Mouse (Mus musculus) MEL (cell line): Measurements from ENCODE around the gene Gm45623. TPM values are rescaled to one million over a fixed set of nuclear protein-coding genes. Genes with fewer than 3 reads are reported as not detected.

ENCODE experiments used
- DNase-seq: peaks from one replicate; pipeline ENCODE4 v3.0.0; 2011; ENCODE audit warnings: low read depth, low spot score
- H3K27ac ChIP-seq: 2 replicates; pipeline ENCODE4 v1.5.1; 2012; ENCODE audit warnings: low read depth, mild to moderate bottlenecking, control low read depth, low read length, moderate library complexity; ENCODE audit not compliant: control insufficient read depth
- H3K27me3 ChIP-seq, 2 experiments: fragments of 150-350 bp in 1 of 2; sonication (generic) in 1 of 2; 2 replicates each; pipeline ENCODE4 v1.6.1; 2012; ENCODE audit warnings: low read length in 2 of 2, mild to moderate bottlenecking in 2 of 2, improper control_type of control experiment in 1 of 2, moderate library complexity in 1 of 2; ENCODE audit not compliant: insufficient read depth in 2 of 2, control insufficient read depth in 1 of 2
- H3K36me3 ChIP-seq, 2 experiments: 2 replicates each; pipeline ENCODE4 v1.6.1; 2012 to 2014; ENCODE audit warnings: low read length in 2 of 2, improper control_type of control experiment in 1 of 2, inconsistent platforms in 1 of 2, mild to moderate bottlenecking in 1 of 2; ENCODE audit not compliant: insufficient read depth in 2 of 2, control insufficient read depth in 1 of 2
- H3K4me1 ChIP-seq, 2 experiments: fragments of 150-350 bp in 1 of 2; sonication (generic) in 1 of 2; 2 replicates each; pipeline ENCODE4 v1.6.1; 2012; ENCODE audit warnings: low read length in 2 of 2, improper control_type of control experiment in 1 of 2, mild to moderate bottlenecking in 1 of 2; ENCODE audit not compliant: insufficient read depth in 2 of 2, control insufficient read depth in 1 of 2
- H3K4me3 ChIP-seq, 2 experiments: fragments of 150-350 bp in 1 of 2; sonication (generic) in 1 of 2; 2 replicates each; pipeline ENCODE4 v1.5.1; 2012; ENCODE audit warnings: low read depth in 2 of 2, low read length in 2 of 2, mild to moderate bottlenecking in 2 of 2, moderate library complexity in 2 of 2, control low read depth in 1 of 2, improper control_type of control experiment in 1 of 2; ENCODE audit not compliant: control insufficient read depth in 1 of 2, insufficient read depth in 1 of 2
- H3K79me2 ChIP-seq: 2 replicates; pipeline ENCODE4 v1.6.1; 2012; ENCODE audit warnings: mild to moderate bottlenecking, low read length, moderate library complexity; ENCODE audit not compliant: control insufficient read depth, poor library complexity, insufficient read depth
- H3K9ac ChIP-seq: 2 replicates; pipeline ENCODE4 v1.6.1; 2012; ENCODE audit warnings: low read depth, mild to moderate bottlenecking, control low read depth, low read length, moderate library complexity; ENCODE audit not compliant: control insufficient read depth, poor library complexity, severe bottlenecking
- H3K9me3 ChIP-seq: fragments of 150-350 bp; sonication (generic); replicated peaks from 2 replicates; pipeline ENCODE4 v1.6.1; 2012; ENCODE audit warnings: mild to moderate bottlenecking, low read length, improper control_type of control experiment, moderate library complexity; ENCODE audit not compliant: insufficient read depth
- E2F4 ChIP-seq: IDR thresholded peaks from 2 replicates; pipeline ENCODE4 v1.6.1; 2011; ENCODE audit warnings: low read depth, low read length, improper control_type of control experiment, borderline replicate concordance
- EP300 ChIP-seq, 2 experiments: IDR thresholded peaks; 2 replicates each; pipeline ENCODE4 v1.6.1; 2011; ENCODE audit warnings: improper control_type of control experiment in 2 of 2, low read length in 2 of 2, low read depth in 1 of 2, mild to moderate bottlenecking in 1 of 2
- ETS1 ChIP-seq: IDR thresholded peaks from 2 replicates; pipeline ENCODE4 v1.6.1; 2012; ENCODE audit warnings: low read depth, mild to moderate bottlenecking, inconsistent platforms, low read length, improper control_type of control experiment, moderate library complexity
- GABPA ChIP-seq: IDR thresholded peaks from 2 replicates; pipeline ENCODE4 v1.6.1; 2012; ENCODE audit warnings: low read depth, mild to moderate bottlenecking, inconsistent platforms, low read length, improper control_type of control experiment, moderate library complexity
- GATA1 ChIP-seq: IDR thresholded peaks from 2 replicates; pipeline ENCODE4 v1.6.1; 2011; ENCODE audit warnings: low read depth, low read length, improper control_type of control experiment
- MAFK ChIP-seq: IDR thresholded peaks from 2 replicates; pipeline ENCODE4 v1.6.1; 2011; ENCODE audit warnings: low read depth, mild to moderate bottlenecking, low read length, improper control_type of control experiment, borderline replicate concordance
- MAX ChIP-seq: IDR thresholded peaks from 2 replicates; pipeline ENCODE4 v1.6.1; 2011; ENCODE audit warnings: low read length, improper control_type of control experiment
- MAZ ChIP-seq: IDR thresholded peaks from 2 replicates; pipeline ENCODE4 v1.6.1; 2012; ENCODE audit warnings: low read depth, mild to moderate bottlenecking, inconsistent platforms, low read length, improper control_type of control experiment
- MYB ChIP-seq: IDR thresholded peaks from 2 replicates; pipeline ENCODE4 v1.6.1; 2011; ENCODE audit warnings: mild to moderate bottlenecking, low read depth, low read length, improper control_type of control experiment
- MYC ChIP-seq: IDR thresholded peaks from 2 replicates; pipeline ENCODE4 v1.6.1; 2011; ENCODE audit warnings: low read depth, mild to moderate bottlenecking, low read length, improper control_type of control experiment, moderate library complexity
- NELFE ChIP-seq: IDR thresholded peaks from 2 replicates; pipeline ENCODE4 v1.6.1; 2011; ENCODE audit warnings: low read depth, low read length, improper control_type of control experiment
- POLR2A ChIP-seq, 2 experiments: IDR thresholded peaks; 2 replicates each; pipeline ENCODE4 v1.6.1; 2011 to 2012; ENCODE audit warnings: low read length in 2 of 2, mild to moderate bottlenecking in 2 of 2, control low read depth in 1 of 2, improper control_type of control experiment in 1 of 2, low read depth in 1 of 2, moderate library complexity in 1 of 2; ENCODE audit not compliant: control insufficient read depth in 1 of 2, insufficient read depth in 1 of 2, poor library complexity in 1 of 2
- POLR2AphosphoS2 ChIP-seq: IDR thresholded peaks from 2 replicates; pipeline ENCODE4 v1.6.1; 2011; ENCODE audit warnings: low read length, improper control_type of control experiment
- POLR2AphosphoS5 ChIP-seq: IDR thresholded peaks from 2 replicates; pipeline ENCODE4 v1.6.1; 2012; ENCODE audit warnings: low read depth, borderline replicate concordance, mild to moderate bottlenecking, inconsistent platforms, low read length, moderate library complexity, mixed read lengths
- RAD21 ChIP-seq: IDR thresholded peaks from 2 replicates; pipeline ENCODE4 v1.6.1; 2011; ENCODE audit warnings: mild to moderate bottlenecking, low read depth, low read length, improper control_type of control experiment
- RCOR1 ChIP-seq: IDR thresholded peaks from 2 replicates; pipeline ENCODE4 v1.6.1; 2012; ENCODE audit warnings: low read depth, mild to moderate bottlenecking, inconsistent platforms, low read length, improper control_type of control experiment
- SIN3A ChIP-seq: IDR thresholded peaks from 2 replicates; pipeline ENCODE4 v1.6.1; 2012; ENCODE audit warnings: low read length, improper control_type of control experiment, inconsistent platforms
- UBTF ChIP-seq: IDR thresholded peaks from 2 replicates; pipeline ENCODE4 v1.6.1; 2012; ENCODE audit warnings: low read depth, mild to moderate bottlenecking, inconsistent platforms, low read length, improper control_type of control experiment, moderate library complexity, borderline replicate concordance; ENCODE audit not compliant: insufficient read depth
- USF1 ChIP-seq: IDR thresholded peaks from 2 replicates; pipeline ENCODE4 v1.6.1; 2014; ENCODE audit warnings: low read depth, mild to moderate bottlenecking, inconsistent platforms, low read length, improper control_type of control experiment, moderate library complexity
- USF2 ChIP-seq, 2 experiments: IDR thresholded peaks; 2 replicates each; pipeline ENCODE4 v1.6.1; 2011 to 2012; ENCODE audit warnings: improper control_type of control experiment in 2 of 2, low read length in 2 of 2, borderline replicate concordance in 1 of 2, inconsistent platforms in 1 of 2, low read depth in 1 of 2, mild to moderate bottlenecking in 1 of 2; ENCODE audit not compliant: insufficient read depth in 1 of 2
- ZC3H11A ChIP-seq: IDR thresholded peaks from 2 replicates; pipeline ENCODE4 v1.6.1; 2012; ENCODE audit warnings: low read depth, mild to moderate bottlenecking, inconsistent platforms, low read length, improper control_type of control experiment
- ZMIZ1 ChIP-seq: IDR thresholded peaks from 2 replicates; pipeline ENCODE4 v1.6.1; 2012; ENCODE audit warnings: low read depth, mild to moderate bottlenecking, inconsistent platforms, low read length, improper control_type of control experiment, moderate library complexity
- polyA plus RNA-seq, 2 experiments: library from polyadenylated mRNA; stranded (reverse) in 1 of 2; unstranded in 1 of 2; fragments of >175 nt in 1 of 2; fragments of >200 nt in 1 of 2; gene quantifications; 2 replicates each; pipeline versions ENCODE4 v1.2.1 to v1.2.4; 2012; ENCODE audit warnings: low replicate concordance in 2 of 2, low read depth in 1 of 2; ENCODE audit not compliant: insufficient read length in 2 of 2, insufficient read depth in 1 of 2, missing spikeins in 1 of 2
- total RNA-seq: library from RNA; depleted of rRNA; stranded (reverse); fragments of 300-350 nt; gene quantifications from 2 replicates; pipeline ENCODE4 v1.2.3, GENCODE M21; 2012

The Gm45623 gene
- total and polyA plus RNA-seq, 3 experiments = not detected

- H3K9ac ChIP-seq = no peak overlapping the region
Measured at GRCm38 (mm10) chr13:56794441-56794840, 40.8 kb upstream of the Gm45623 start.

GRCm38 (mm10) chr13:56792844-56793243 lies 39.2 kb upstream of the Gm45623 start:
- H3K27me3 ChIP-seq = no peaks in the 10 kb centered on the region
- no peak for DNase-seq

More at GRCm38 (mm10) chr13:56794441-56794840, 40.8 kb upstream of the Gm45623 start:
- Histone ChIP-seq H3K36me3 (no peaks in the 10 kb centered on the region), H3K79me2 (no peaks in the 10 kb centered on the region), H3K4me1 (no peaks in the 10 kb centered on the region), H3K4me3 (no peak overlapping the region), H3K27ac (no peak overlapping the region), H3K27me3 (no peaks in the 10 kb centered on the region), H3K9me3 (no peaks in the 10 kb centered on the region)
- DNase-seq = no peak
- TF ChIP-seq NELFE (no peak), ETS1 (no peak), GATA1 (no peak), MYC (no peak), MYB (no peak), ZC3H11A (no peak), GABPA (no peak), POLR2AphosphoS2 (no peak), RCOR1 (no peak), EP300 (IDR thresholded peaks at IDR 0.05; ENCODE audit: low read depth in 1 of 2, low read length in 2 of 2) (no peak), MAX (no peak), USF2 (IDR thresholded peaks at IDR 0.05; ENCODE audit: borderline replicate concordance in 1 of 2, insufficient read depth in 1 of 2, low read depth in 1 of 2, low read length in 2 of 2) (no peak), POLR2AphosphoS5 (no peak), RAD21 (no peak), USF1 (no peak), MAZ (no peak), MAFK (no peak), SIN3A (no peak), ZMIZ1 (no peak)

More at GRCm38 (mm10) chr13:56792844-56793243, 39.2 kb upstream of the Gm45623 start:
- no peaks in the 10 kb centered on the region for H3K79me2 ChIP-seq
- H3K4me1 ChIP-seq = no peaks in the 10 kb centered on the region
- no peak overlapping the region for H3K4me3 ChIP-seq
- no peak overlapping the region for H3K9ac ChIP-seq
- TF ChIP-seq GATA1 (no peak), UBTF (no peak), NELFE (no peak), E2F4 (no peak), RAD21 (no peak), ETS1 (no peak), POLR2A (IDR thresholded peaks at IDR 0.05; ENCODE audit: control insufficient read depth in 1 of 2, insufficient read depth in 1 of 2, low read depth in 1 of 2, low read length in 2 of 2, poor library complexity in 1 of 2) (no peak)
- H3K9me3 ChIP-seq = no peaks in the 10 kb centered on the region
- no peaks in the 10 kb centered on the region for H3K36me3 ChIP-seq
- H3K27ac ChIP-seq = no peak overlapping the region
